Mouse (Mus musculus) layer of hippocampus, postnatal 14 days (tissue): ENCODE data around the gene Vps41. TPM values are rescaled to one million over a fixed set of nuclear protein-coding genes. Genes with fewer than 3 reads are reported as not detected.
A peak's percentile ranks its signal among the peaks of the same experiment; 100 is the strongest.

Experiments used
- DNase-seq, 2 experiments: peaks; one replicate each; pipeline ENCODE4 v3.0.0; 2021 to 2022; ENCODE audit warnings: low spot score in 2 of 2, mixed read lengths in 1 of 2
- long read RNA-seq, 2 experiments: library from polyadenylated mRNA; stranded (forward); transcript quantifications; one replicate each; pipeline ENCODE4 v2.0.0; 2021
- total RNA-seq, 2 experiments: library from RNA; stranded (reverse); gene quantifications; 2 replicates each; pipeline ENCODE4 v1.2.3; 2021

Vps41 gene
- 100 to 1,000 TPM; 135 to 141 TPM for total RNA-seq
- long read RNA-seq, experiment 1, transcript Vps41-201 (29 exons, 3,199 nt), result major isoform, 145 of 175 reads
- long read RNA-seq, experiment 1, partial matches to known transcripts, result 18 of 175 reads
- long read RNA-seq, experiment 1, other reads (novel, unspliced or antisense), result 12 of 175 reads
- long read RNA-seq, experiment 2, transcript Vps41-201 (29 exons, 3,199 nt), result major isoform, 144 of 177 reads
- long read RNA-seq, experiment 2, partial matches to known transcripts, result 17 of 177 reads
- long read RNA-seq, experiment 2, other reads (novel, unspliced or antisense), result 16 of 177 reads

- peak; percentile 70 to 91 for DNase-seq
Measured at GRCm38 (mm10) chr13:18717185-18717584, at the start of gene Vps41. Gene Vps41, plus strand, starts transcription at chr13:18717286.

GRCm38 (mm10) chr13:18698518-18699065 lies 18.5 kb upstream of the Vps41 start:
- DNase-seq, result peak; percentile 57 to 58

GRCm38 (mm10) chr13:18711685-18712084 lies 5.4 kb upstream of the Vps41 start:
- no peak for DNase-seq

- DNase-seq, result no peak
Measured at GRCm38 (mm10) chr13:18716707-18717106, 379 bp upstream of the Vps41 start.

- no peak for DNase-seq
Measured at GRCm38 (mm10) chr13:18718461-18718860, 1.4 kb downstream of the Vps41 start.

- DNase-seq, result no peak
Measured at GRCm38 (mm10) chr13:18730666-18731065, 13.6 kb downstream of the Vps41 start.

- DNase-seq, result peak in 1 of 2 experiments; percentile 29
Measured at GRCm38 (mm10) chr13:18736590-18736989, 19.5 kb downstream of the Vps41 start.

GRCm38 (mm10) chr13:18743575-18744265 lies 26.6 kb downstream of the Vps41 start:
- peak; percentile 47 to 67 for DNase-seq

GRCm38 (mm10) chr13:18744266-18744652 lies 27.2 kb downstream of the Vps41 start:
- DNase-seq, result no peak

- no peak for DNase-seq
Measured at GRCm38 (mm10) chr13:18757958-18758357, 40.9 kb downstream of the Vps41 start.

- DNase-seq, result no peak
Measured at GRCm38 (mm10) chr13:18759361-18760056, 42.4 kb downstream of the Vps41 start.

GRCm38 (mm10) chr13:18761452-18761851 lies 44.4 kb downstream of the Vps41 start:
- DNase-seq, result no peak

GRCm38 (mm10) chr13:18767893-18768292 lies 50.8 kb downstream of the Vps41 start:
- DNase-seq, result no peak

- DNase-seq, result no peak
Measured at GRCm38 (mm10) chr13:18768495-18768894, 51.4 kb downstream of the Vps41 start.

- DNase-seq, result no peak
Measured at GRCm38 (mm10) chr13:18773437-18774198, 56.5 kb downstream of the Vps41 start.

- no peak for DNase-seq
Measured at GRCm38 (mm10) chr13:18781250-18781649, 64.2 kb downstream of the Vps41 start.

GRCm38 (mm10) chr13:18785702-18786101 lies 68.6 kb downstream of the Vps41 start:
- no peak for DNase-seq

GRCm38 (mm10) chr13:18788040-18788439 lies 71.0 kb downstream of the Vps41 start:
- no peak for DNase-seq

- no peak for DNase-seq
Measured at GRCm38 (mm10) chr13:18788689-18789088, 71.6 kb downstream of the Vps41 start.

- DNase-seq, result no peak
Measured at GRCm38 (mm10) chr13:18789662-18790061, 72.6 kb downstream of the Vps41 start.

GRCm38 (mm10) chr13:18790086-18790485 lies 73.0 kb downstream of the Vps41 start:
- no peak for DNase-seq
